Comparison of ENCODE assay signal across 8 mouse cellular contexts in genomic region chr8:120534504-120535368, GRCm38 (mm10). TPM values are rescaled to one million over a fixed set of nuclear protein-coding genes. Genes with fewer than 3 reads are reported as not detected.
A peak's percentile ranks its signal among the peaks of the same experiment; 100 is the strongest.
DNase-seq lines count a peak whose midpoint lies in the region; ATAC-seq and TF ChIP-seq lines count a peak whose summit lies in the region.

No protein-coding gene starts in this region.

- H3K27ac ChIP-seq in bone marrow macrophage, adult 2 months (ENCODE audit: insufficient read depth, low read depth, low read length), result no peak overlapping the region
- H3K27ac ChIP-seq in embryonic fibroblast, embryonic 13.5 days (ENCODE audit: insufficient read depth, low read length), result no peak overlapping the region
- H3K27ac ChIP-seq in heart, embryonic 13.5 days (replicated peaks), result no peak overlapping the region
- no peak overlapping the region for H3K27ac ChIP-seq in kidney, postnatal 0 days
- H3K27ac ChIP-seq in liver, embryonic 15.5 days (replicated peaks), result peak overlapping the region; percentile 96
- H3K27ac ChIP-seq in neural tube, embryonic 12.5 days, result peak overlapping the region; percentile 97
- peak overlapping the region; percentile 95; the same call in 1 of the 2 replicates for H3K27ac ChIP-seq in stomach, embryonic 16.5 days (ENCODE audit: low read length)

- H3K27me3 ChIP-seq in C2C12 (ENCODE audit: control insufficient read depth, insufficient read depth, insufficient read length), result no peaks in the 10 kb centered on the region
- 0 out of 2 replicates have a peak, but pooled peaks cover 3% of the 10 kb centered on the region for H3K27me3 ChIP-seq in heart, embryonic 13.5 days (replicated peaks)
- H3K27me3 ChIP-seq in kidney, postnatal 0 days (ENCODE audit: insufficient read depth, low read length), result no peaks in the 10 kb centered on the region
- peaks cover 6% of the 10 kb centered on the region; the same call in 1 of the 2 replicates for H3K27me3 ChIP-seq in liver, embryonic 15.5 days
- no peaks in the 10 kb centered on the region for H3K27me3 ChIP-seq in neural tube, embryonic 12.5 days (replicated peaks)
- H3K27me3 ChIP-seq in stomach, embryonic 16.5 days (ENCODE audit: control insufficient read depth, insufficient read depth, low read length), result no peaks in the 10 kb centered on the region

- peaks cover 1% of the 10 kb centered on the region for H3K79me3 ChIP-seq in C2C12 (ENCODE audit: low read depth)

- H3K79me2 ChIP-seq in C2C12 (ENCODE audit: control insufficient read depth, insufficient read depth), result peaks cover 17% of the 10 kb centered on the region

- H3K4me3 ChIP-seq in C2C12 (ENCODE audit: insufficient read depth, poor library complexity, severe bottlenecking), result no peak overlapping the region
- no peak overlapping the region for H3K4me3 ChIP-seq in bone marrow macrophage, adult 2 months (ENCODE audit: insufficient read depth, low read length)
- H3K4me3 ChIP-seq in embryonic fibroblast, embryonic 13.5 days (ENCODE audit: insufficient read depth, low read length), result no peak overlapping the region
- H3K4me3 ChIP-seq in heart, embryonic 13.5 days, result peak overlapping the region; percentile 74
- no peak overlapping the region for H3K4me3 ChIP-seq in kidney, postnatal 0 days (replicated peaks; ENCODE audit: low read depth, low read length)
- peak overlapping the region; percentile 69 for H3K4me3 ChIP-seq in liver, embryonic 15.5 days (replicated peaks)
- H3K4me3 ChIP-seq in neural tube, embryonic 12.5 days, result no peak overlapping the region; the same call in 1 of the 2 replicates
- no peak overlapping the region for H3K4me3 ChIP-seq in stomach, embryonic 16.5 days (replicated peaks; ENCODE audit: low read length)

- peak overlapping the region; percentile 92 for H3K9ac ChIP-seq in heart, embryonic 13.5 days
- H3K9ac ChIP-seq in kidney, postnatal 0 days (ENCODE audit: low read depth, low read length), result no peak overlapping the region
- 0 out of 2 replicates have a peak overlapping the region, but pooled peaks have one; percentile 88 for H3K9ac ChIP-seq in liver, embryonic 15.5 days
- H3K9ac ChIP-seq in neural tube, embryonic 12.5 days, result peak overlapping the region; percentile 35; the same call in 1 of the 2 replicates
- H3K9ac ChIP-seq in stomach, embryonic 16.5 days (ENCODE audit: low read length), result no peak overlapping the region

- peaks cover 9% of the 10 kb centered on the region for H3K4me1 ChIP-seq in bone marrow macrophage, adult 2 months (ENCODE audit: control insufficient read depth, insufficient read depth, low read length)
- peaks cover 11% of the 10 kb centered on the region for H3K4me1 ChIP-seq in embryonic fibroblast, embryonic 13.5 days (ENCODE audit: control insufficient read depth, insufficient read depth, low read length)
- H3K4me1 ChIP-seq in heart, embryonic 13.5 days, result peaks cover 81% of the 10 kb centered on the region
- H3K4me1 ChIP-seq in kidney, postnatal 0 days (replicated peaks; ENCODE audit: insufficient read depth, low read length), result peaks cover 61% of the 10 kb centered on the region
- peaks cover 91% of the 10 kb centered on the region for H3K4me1 ChIP-seq in liver, embryonic 15.5 days (replicated peaks)
- H3K4me1 ChIP-seq in neural tube, embryonic 12.5 days, result peaks cover 86% of the 10 kb centered on the region
- H3K4me1 ChIP-seq in stomach, embryonic 16.5 days (ENCODE audit: control insufficient read depth, insufficient read depth, low read length), result peaks cover 77% of the 10 kb centered on the region

- no peak for ATAC-seq in heart, embryonic 13.5 days (ENCODE audit: extremely low read depth, insufficient number of reproducible peaks, low FRiP score, low TSS enrichment)
- 0 out of 2 replicates have a peak, but pooled peaks have one; percentile 15 for ATAC-seq in kidney, postnatal 0 days (replicated peaks; ENCODE audit: low FRiP score, low read depth)
- peak; percentile 23 for ATAC-seq in liver, embryonic 15.5 days (ENCODE audit: insufficient read depth)
- ATAC-seq in neural tube, embryonic 12.5 days (ENCODE audit: low FRiP score, low read depth), result peak; percentile 48
- peak; percentile 45; the same call in 1 of the 2 replicates for ATAC-seq in stomach, embryonic 16.5 days (ENCODE audit: insufficient read depth, low FRiP score)

- H3K36me3 ChIP-seq in C2C12 (ENCODE audit: control insufficient read depth, insufficient read depth), result no peaks in the 10 kb centered on the region
- H3K36me3 ChIP-seq in heart, embryonic 13.5 days, result no peaks in the 10 kb centered on the region
- H3K36me3 ChIP-seq in kidney, postnatal 0 days (ENCODE audit: insufficient read depth, low read length), result no peaks in the 10 kb centered on the region
- peaks cover 5% of the 10 kb centered on the region; the same call in 1 of the 2 replicates for H3K36me3 ChIP-seq in liver, embryonic 15.5 days (replicated peaks)
- no peaks in the 10 kb centered on the region for H3K36me3 ChIP-seq in neural tube, embryonic 12.5 days
- no peaks in the 10 kb centered on the region for H3K36me3 ChIP-seq in stomach, embryonic 16.5 days (ENCODE audit: control insufficient read depth, insufficient read depth, low read length)

- TF ChIP-seq CTCF in C2C12 (IDR thresholded peaks at IDR 0.05; ENCODE audit: control insufficient read depth, insufficient read depth, insufficient read length), result peak; percentile 98
- peak; percentile 93 for TF ChIP-seq CTCF in bone marrow macrophage, adult 2 months (IDR thresholded peaks at IDR 0.05; ENCODE audit: low read depth, low read length)
- TF ChIP-seq CTCF in embryonic fibroblast, embryonic 13.5 days (IDR thresholded peaks at IDR 0.05; ENCODE audit: borderline replicate concordance, insufficient read depth, low read length), result peak; percentile 100
- TF ChIP-seq CTCF in kidney, postnatal 0 days (IDR thresholded peaks at IDR 0.05; ENCODE audit: low read depth), result peak; percentile 98

- WGBS in heart, embryonic 13.5 days, result 23% methylated on average over 14 of the region's 14 CpGs
- 16% methylated on average over 14 of the region's 14 CpGs for WGBS in kidney, postnatal 0 days
- 20% methylated on average over 14 of the region's 14 CpGs for WGBS in liver, embryonic 15.5 days (ENCODE audit: insufficient replicate concordance)
- 4% methylated on average over 14 of the region's 14 CpGs for WGBS in neural tube, embryonic 12.5 days
- 15% methylated on average over 14 of the region's 14 CpGs for WGBS in stomach, embryonic 16.5 days

- DNase-seq in kidney, postnatal 0 days (ENCODE audit: low spot score), result peak; percentile 95

- H3K4me2 ChIP-seq in heart, embryonic 13.5 days, result peak overlapping the region; percentile 99
- no peak overlapping the region for H3K4me2 ChIP-seq in kidney, postnatal 0 days (ENCODE audit: low read length)
- peak overlapping the region; percentile 100 for H3K4me2 ChIP-seq in liver, embryonic 15.5 days
- peak overlapping the region; percentile 97 for H3K4me2 ChIP-seq in neural tube, embryonic 12.5 days (replicated peaks)
- H3K4me2 ChIP-seq in stomach, embryonic 16.5 days (ENCODE audit: low read depth, low read length), result peak overlapping the region; percentile 98; the same call in 1 of the 2 replicates

- no peak overlapping the region for H3ac ChIP-seq in C2C12 (ENCODE audit: control insufficient read depth, insufficient read length, low read depth)

- no peak for TF ChIP-seq POLR2A in bone marrow macrophage, adult 2 months (IDR thresholded peaks at IDR 0.05; ENCODE audit: borderline replicate concordance, low read depth, low read length)
- TF ChIP-seq POLR2A in embryonic fibroblast, embryonic 13.5 days (IDR thresholded peaks at IDR 0.05; ENCODE audit: low read depth, low read length), result no peak

- no peaks in the 10 kb centered on the region for H3K9me3 ChIP-seq in heart, embryonic 13.5 days
- H3K9me3 ChIP-seq in kidney, postnatal 0 days (replicated peaks; ENCODE audit: low read length), result no peaks in the 10 kb centered on the region
- no peaks in the 10 kb centered on the region for H3K9me3 ChIP-seq in liver, embryonic 15.5 days (replicated peaks)
- no peaks in the 10 kb centered on the region for H3K9me3 ChIP-seq in neural tube, embryonic 12.5 days
- no peaks in the 10 kb centered on the region for H3K9me3 ChIP-seq in stomach, embryonic 16.5 days (replicated peaks; ENCODE audit: control insufficient read depth, low read length)

TF ChIP-seq in C2C12, 6 proteins besides CTCF, POLR2A, EP300 and RAD21:
- TF ChIP-seq MYOD1 (IDR thresholded peaks at IDR 0.05; ENCODE audit: control insufficient read depth, insufficient read length, low read depth) (no peak), FOSL1 (IDR thresholded peaks at IDR 0.05; ENCODE audit: insufficient read depth, low read length, poor library complexity, severe bottlenecking) (no peak), MYOG (IDR thresholded peaks at IDR 0.05; ENCODE audit: control insufficient read depth, extremely low read depth, insufficient read length) (no peak)
TF ChIP-seq in C2C12: peak in this region for 0.

RNA-seq across cellular contexts. Expression of gene Gins2, which starts 54.4 kb away (rescaled TPM):
- 69.8 TPM for polyA plus RNA-seq in C2C12 (2012; fragmentation: generic; extraction: Trizol)
- 16.7 and 23.1 TPM in 2 replicates for polyA plus RNA-seq in bone marrow macrophage, adult 2 months (2012; ENCODE audit: insufficient read depth, insufficient read length, missing spikeins)
- polyA plus RNA-seq in embryonic fibroblast, embryonic 13.5 days (2011; ENCODE audit: insufficient read length, low read depth, missing spikeins), result 31.3 and 33.7 TPM in 2 replicates
- 79.8 and 80.4 TPM in 2 replicates for polyA plus RNA-seq in heart, embryonic 13.5 days (2015; fragmentation: Nextera tagmentation; extraction: Ambion mirVana)
- 54.0 and 70.0 TPM in 2 replicates for polyA plus RNA-seq in kidney, postnatal 0 days (2015; fragmentation: Nextera tagmentation; extraction: Ambion mirVana)
- polyA plus RNA-seq in liver, embryonic 15.5 days (2015; fragmentation: Nextera tagmentation; extraction: Ambion mirVana), result 50.1 and 52.3 TPM in 2 replicates
- polyA plus RNA-seq in neural tube, embryonic 12.5 days (2016; fragmentation: Nextera tagmentation; extraction: Ambion mirVana), result 53.4 and 54.7 TPM in 2 replicates
- polyA plus RNA-seq in stomach, embryonic 16.5 days (2015; fragmentation: Nextera tagmentation; extraction: Ambion mirVana), result 76.4 and 76.5 TPM in 2 replicates

Comparison
In these comparisons a context has a peak if more than half of its experiments do, and no peak if none do; other contexts are left out.
1. H3K4me3 ChIP-seq: peak in heart, embryonic 13.5 days (single experiment) and liver, embryonic 15.5 days (single experiment); none in C2C12 (single experiment), bone marrow macrophage, adult 2 months (single experiment), embryonic fibroblast, embryonic 13.5 days (single experiment), kidney, postnatal 0 days (single experiment), neural tube, embryonic 12.5 days (single experiment) and stomach, embryonic 16.5 days (single experiment).
2. H3K27ac ChIP-seq: peak in liver, embryonic 15.5 days (single experiment), neural tube, embryonic 12.5 days (single experiment) and stomach, embryonic 16.5 days (single experiment); none in bone marrow macrophage, adult 2 months (single experiment), embryonic fibroblast, embryonic 13.5 days (single experiment), heart, embryonic 13.5 days (single experiment) and kidney, postnatal 0 days (single experiment).
3. H3K9ac ChIP-seq: peak in heart, embryonic 13.5 days (single experiment), liver, embryonic 15.5 days (single experiment) and neural tube, embryonic 12.5 days (single experiment); none in kidney, postnatal 0 days (single experiment) and stomach, embryonic 16.5 days (single experiment).
4. Peak in every context shown above with its lines, with median percentiles within 50 percentile points of each other: CTCF ChIP-seq.